Mouse (Mus musculus) limb, embryonic 13.5 days (tissue): ENCODE data around the gene Cryba4. TPM values are rescaled to one million over a fixed set of nuclear protein-coding genes. Genes with fewer than 3 reads are reported as not detected.

ENCODE experiments used
- ATAC-seq: fragments of 200-750 bp; cut with Nextera tagmentation; 2 replicates; pipeline ENCODE4 v1.8.0; 2017; ENCODE audit warnings: low read depth, moderate number of reproducible peaks, moderate TSS enrichment; ENCODE audit not compliant: low FRiP score
- H3K27ac ChIP-seq: fragments of 300-500 bp; sonication (generic); 2 replicates; pipeline ENCODE4 v1.5.1; 2015; ENCODE audit warnings: inconsistent platforms, mild to moderate bottlenecking, moderate library complexity
- H3K27me3 ChIP-seq: fragments of 300-500 bp; sonication (generic); 2 replicates; pipeline ENCODE4 v1.6.1; 2015; ENCODE audit warnings: mild to moderate bottlenecking, inconsistent platforms
- H3K36me3 ChIP-seq: fragments of 300-500 bp; sonication (generic); 2 replicates; pipeline ENCODE4 v1.6.1; 2015; ENCODE audit warnings: inconsistent platforms, mild to moderate bottlenecking, moderate library complexity
- H3K4me1 ChIP-seq: fragments of 300-500 bp; sonication (generic); 2 replicates; pipeline ENCODE4 v1.6.1; 2015; ENCODE audit warnings: inconsistent platforms
- H3K4me2 ChIP-seq: fragments of 300-500 bp; sonication (generic); replicated peaks from 2 replicates; pipeline ENCODE4 v1.6.1; 2015; ENCODE audit warnings: inconsistent platforms, mild to moderate bottlenecking, moderate library complexity
- H3K4me3 ChIP-seq: fragments of 300-500 bp; sonication (generic); 2 replicates; pipeline ENCODE4 v1.5.1; 2015; ENCODE audit warnings: moderate library complexity, mild to moderate bottlenecking, inconsistent platforms
- H3K9ac ChIP-seq: fragments of 300-500 bp; sonication (generic); 2 replicates; pipeline ENCODE4 v1.6.1; 2015; ENCODE audit warnings: mild to moderate bottlenecking, inconsistent platforms
- H3K9me3 ChIP-seq: fragments of 300-500 bp; sonication (generic); 2 replicates; pipeline ENCODE4 v1.6.1; 2016; ENCODE audit warnings: inconsistent platforms
- WGBS: fragments of 180-500 bp; shearing (Covaris S2); methylation state at CpG from one replicate; pipeline ENCODE4 v1.1.7; 2015; 5-methylcytosine and 5-hydroxymethylcytosine counted together
- polyA plus RNA-seq: library from polyadenylated mRNA; unstranded; fragments of >200 nt; fragmentation: Nextera tagmentation; extraction: Ambion mirVana; gene quantifications from 2 replicates; pipeline ENCODE4 v1.2.1, GENCODE M21; 2015

Cryba4 gene
- polyA plus RNA-seq, 1 experiment from 2014 or later: 1.1 TPM

DNA sequence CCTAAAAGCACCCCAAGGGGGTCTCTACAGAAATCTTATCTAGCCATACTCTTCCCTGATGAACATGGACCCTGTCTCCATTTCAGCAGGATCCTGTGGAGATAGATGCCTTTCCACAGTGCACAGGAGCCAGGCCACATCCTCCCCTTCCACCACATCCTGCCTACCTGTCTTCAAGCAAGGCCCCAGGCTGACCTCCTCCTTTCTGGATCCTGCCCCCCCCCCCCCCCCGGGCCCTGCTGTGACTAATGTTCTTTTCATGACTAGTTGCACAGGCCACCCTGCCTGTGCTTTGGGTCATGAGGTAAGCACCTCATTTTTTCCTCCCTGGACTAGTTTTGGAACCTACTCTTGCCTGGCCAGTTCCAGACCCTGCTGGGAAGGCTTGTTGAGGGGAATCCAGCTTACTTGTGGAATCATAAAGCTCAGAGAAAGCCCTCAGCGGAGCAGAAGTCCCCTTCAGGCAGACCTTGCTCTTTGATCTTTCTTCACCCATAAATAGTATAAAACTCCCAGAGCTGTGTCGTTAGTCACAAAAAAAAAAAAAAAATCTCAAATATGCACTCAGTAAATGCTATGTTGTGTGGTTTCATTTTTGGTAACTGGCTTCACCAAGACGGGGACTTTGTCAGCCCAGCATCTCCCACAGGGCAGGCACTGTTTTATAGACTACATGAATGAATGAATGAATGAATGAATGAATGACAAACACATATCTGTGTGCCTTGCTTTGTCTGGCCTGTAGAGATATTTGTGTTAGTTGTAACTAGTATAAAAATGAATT, 22.9 kb upstream of the Cryba4 start:
- H3K27me3 ChIP-seq: peaks cover 13% of the 10 kb centered on the region
- no peak overlapping the region for H3K27ac ChIP-seq
- 29% methylated on average over 4 of the region's 4 CpGs for WGBS
- no peaks in the 10 kb centered on the region for H3K36me3 ChIP-seq
- peaks cover 54% of the 10 kb centered on the region for H3K4me1 ChIP-seq
- no peak for ATAC-seq
- 0 out of 2 replicates have a peak overlapping the region, but pooled peaks have one; percentile 4 for H3K9ac ChIP-seq
- peak overlapping the region; percentile 72 for H3K4me2 ChIP-seq
- peak overlapping the region; percentile 73 for H3K4me3 ChIP-seq
- no peaks in the 10 kb centered on the region for H3K9me3 ChIP-seq

DNA sequence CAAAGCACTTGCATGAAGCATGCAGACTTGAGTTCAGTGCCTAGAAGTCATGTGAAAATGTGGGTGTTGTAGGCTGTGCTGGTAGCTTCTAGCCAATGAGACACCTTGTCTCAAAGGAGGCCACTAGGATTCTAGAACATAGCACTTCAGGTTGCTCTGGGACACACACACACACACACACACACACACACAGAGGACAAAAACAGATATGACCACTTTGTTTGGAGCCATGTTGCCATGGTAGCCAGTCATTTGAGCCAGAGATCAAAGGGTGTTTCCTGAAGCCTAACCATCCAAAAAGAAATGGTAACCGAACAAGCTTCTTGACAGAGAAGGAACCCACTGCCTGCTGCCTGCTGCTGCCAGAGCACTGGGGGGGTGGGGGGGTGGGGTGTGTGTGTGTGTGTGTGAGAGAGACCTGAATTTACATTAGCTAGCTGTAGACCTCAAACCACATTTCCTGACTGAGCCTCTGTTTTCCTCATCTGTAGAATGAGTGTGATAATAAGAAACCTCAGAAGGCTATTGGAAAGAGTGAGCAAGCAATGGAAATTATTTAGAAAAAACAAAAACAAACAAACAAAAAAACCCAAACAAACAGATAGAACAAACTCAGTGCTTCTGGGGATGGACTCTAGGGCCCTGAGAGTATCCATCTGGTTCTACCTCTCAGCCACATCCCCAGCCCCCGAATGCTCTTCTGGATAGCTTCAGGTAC, 21.6 kb upstream of the Cryba4 start:
- WGBS: 41% methylated on average over 2 of the region's 2 CpGs
- H3K27ac ChIP-seq: no peak overlapping the region
- no peak overlapping the region for H3K9ac ChIP-seq
- no peak overlapping the region for H3K4me3 ChIP-seq
- H3K9me3 ChIP-seq: no peaks in the 10 kb centered on the region
- H3K4me2 ChIP-seq: no peak overlapping the region
- peaks cover 41% of the 10 kb centered on the region for H3K4me1 ChIP-seq
- no peak for ATAC-seq
- no peaks in the 10 kb centered on the region for H3K36me3 ChIP-seq
- peaks cover 25% of the 10 kb centered on the region for H3K27me3 ChIP-seq

DNA sequence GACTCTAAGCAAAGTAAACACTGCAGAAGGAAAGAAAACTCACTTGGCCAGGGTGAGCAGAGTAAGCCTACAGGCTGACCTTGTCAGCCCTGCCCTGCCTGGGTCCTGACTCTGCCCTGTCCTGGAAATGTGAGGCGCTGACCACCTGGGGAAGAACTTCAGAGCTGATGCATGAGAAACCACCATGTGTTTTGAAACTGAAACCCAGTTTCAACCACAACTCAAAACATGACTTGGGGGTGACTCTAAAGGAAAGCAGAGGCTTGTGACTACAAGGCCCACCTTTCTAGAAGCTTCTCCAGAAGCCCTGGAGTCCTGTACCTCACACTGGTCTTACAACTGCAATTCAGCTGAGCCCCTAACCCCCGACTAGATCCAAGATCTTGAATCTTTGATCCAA, 20.6 kb upstream of the Cryba4 start:
- no peak overlapping the region for H3K4me3 ChIP-seq
- no peaks in the 10 kb centered on the region for H3K9me3 ChIP-seq
- H3K27me3 ChIP-seq: peaks cover 34% of the 10 kb centered on the region
- no peak overlapping the region for H3K4me2 ChIP-seq
- H3K36me3 ChIP-seq: no peaks in the 10 kb centered on the region
- WGBS: 71% methylated on average over 2 of the region's 2 CpGs
- no peak for ATAC-seq
- no peak overlapping the region for H3K9ac ChIP-seq
- no peak overlapping the region for H3K27ac ChIP-seq
- peaks cover 31% of the 10 kb centered on the region for H3K4me1 ChIP-seq

DNA sequence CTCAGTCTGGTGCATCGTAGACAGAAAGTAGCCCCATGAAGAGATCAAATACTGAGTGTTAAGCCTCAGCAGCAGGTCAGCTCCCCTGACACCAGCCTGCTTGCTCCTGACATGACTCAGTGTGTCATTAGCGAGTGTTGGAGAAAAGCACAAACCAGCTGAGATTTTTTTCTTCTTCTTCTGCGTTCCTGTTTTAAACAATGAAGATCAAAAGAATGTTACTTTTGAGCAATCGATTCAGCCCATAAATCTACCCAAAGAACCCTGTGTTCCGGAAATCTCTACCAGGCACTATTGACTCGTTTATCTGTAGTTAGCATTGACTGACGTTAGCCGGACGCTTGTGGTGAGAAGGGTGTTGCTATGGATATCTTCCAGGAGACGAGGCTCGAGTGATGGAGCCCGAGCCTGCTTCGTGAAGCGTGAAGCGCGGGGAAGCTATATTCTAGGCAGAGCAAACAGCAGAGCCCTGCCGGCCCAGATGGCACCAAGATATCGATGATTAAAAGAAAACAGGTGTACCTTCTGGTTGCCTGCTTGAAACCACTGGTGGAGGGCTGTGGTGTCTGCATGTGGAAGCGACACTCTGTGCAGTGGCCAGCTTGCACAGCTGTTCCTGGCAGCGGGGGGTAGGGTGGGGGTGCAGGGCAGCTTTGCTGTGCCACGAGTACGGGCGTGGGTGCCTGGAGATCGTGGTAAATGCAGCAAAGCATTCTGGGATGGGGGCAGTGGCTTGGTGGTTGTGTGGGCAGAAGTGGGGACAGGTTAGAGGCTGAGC, 18.6 kb upstream of the Cryba4 start:
- Histone ChIP-seq H3K36me3 (no peaks in the 10 kb centered on the region), H3K27me3 (peaks cover 54% of the 10 kb centered on the region), H3K27ac (no peak overlapping the region), H3K4me2 (no peak overlapping the region), H3K4me3 (no peak overlapping the region), H3K4me1 (peaks cover 22% of the 10 kb centered on the region), H3K9me3 (no peaks in the 10 kb centered on the region), H3K9ac (no peak overlapping the region)
- no peak for ATAC-seq
- 42% methylated on average over 24 of the region's 24 CpGs for WGBS

DNA sequence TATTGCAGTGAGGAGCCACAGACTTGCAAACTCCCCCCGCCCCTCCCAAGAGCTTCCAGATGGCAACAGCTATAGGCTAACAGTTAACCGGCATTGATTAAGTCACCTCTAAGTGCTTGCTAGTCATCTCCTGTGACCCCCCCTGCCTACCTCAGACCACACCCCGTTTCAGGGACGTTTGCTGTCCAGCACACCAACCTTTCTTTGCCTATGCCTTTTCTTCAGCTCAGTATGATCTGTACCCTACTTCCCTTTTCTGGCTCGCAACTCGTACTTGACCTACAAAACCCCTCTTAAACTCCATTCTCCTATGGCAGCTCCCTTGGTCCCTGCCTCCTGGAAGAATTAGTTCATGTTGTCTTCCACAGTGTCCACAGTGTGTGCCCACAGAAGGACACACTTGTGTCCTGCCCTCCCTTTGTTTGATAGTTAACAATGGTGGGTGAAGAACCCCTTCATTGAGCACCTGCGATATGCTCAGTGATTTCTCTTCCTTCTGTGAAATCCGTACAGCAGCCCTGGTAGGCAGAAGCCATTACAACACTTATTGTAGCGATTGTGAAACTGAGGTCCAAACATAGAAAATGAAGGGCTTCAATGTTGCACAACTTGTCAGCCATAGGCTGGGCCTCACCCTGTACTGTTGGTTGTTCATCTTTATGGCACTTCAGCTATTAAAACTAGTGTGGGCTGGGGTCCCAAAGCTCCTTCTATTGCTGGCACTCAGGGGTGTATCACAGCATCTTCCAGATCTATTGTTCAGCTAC, 13.9 kb upstream of the Cryba4 start:
- Histone ChIP-seq H3K4me3 (no peak overlapping the region), H3K27ac (no peak overlapping the region), H3K36me3 (no peaks in the 10 kb centered on the region), H3K9ac (no peak overlapping the region), H3K4me1 (peaks cover 14% of the 10 kb centered on the region; the same call in 1 of the 2 replicates), H3K27me3 (peaks cover 51% of the 10 kb centered on the region), H3K4me2 (peak overlapping the region; percentile 51), H3K9me3 (no peaks in the 10 kb centered on the region)
- WGBS: 56% methylated on average over 9 of the region's 9 CpGs
- ATAC-seq: no peak

DNA sequence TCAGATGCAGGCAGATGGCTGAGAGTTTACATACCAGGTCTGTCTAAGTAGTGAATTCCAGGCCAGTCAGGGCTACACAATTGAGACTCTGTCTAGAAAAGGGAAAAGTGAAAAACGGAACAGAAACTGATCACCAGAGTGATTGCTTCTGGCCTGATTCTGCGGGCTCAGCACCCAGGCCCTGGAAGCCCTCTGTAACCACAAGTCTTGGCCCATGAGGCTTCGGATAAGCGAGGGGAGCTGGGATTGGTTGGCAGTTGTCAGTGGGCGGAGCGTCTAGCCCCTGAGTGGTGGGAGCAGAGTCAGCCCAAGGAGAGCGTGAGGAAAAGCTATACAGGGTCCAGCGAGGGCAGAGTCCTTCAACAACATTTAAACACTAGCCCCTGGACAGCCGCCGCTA, 13.2 kb upstream of the Cryba4 start:
- no peak for ATAC-seq
- H3K36me3 ChIP-seq: no peaks in the 10 kb centered on the region

DNA sequence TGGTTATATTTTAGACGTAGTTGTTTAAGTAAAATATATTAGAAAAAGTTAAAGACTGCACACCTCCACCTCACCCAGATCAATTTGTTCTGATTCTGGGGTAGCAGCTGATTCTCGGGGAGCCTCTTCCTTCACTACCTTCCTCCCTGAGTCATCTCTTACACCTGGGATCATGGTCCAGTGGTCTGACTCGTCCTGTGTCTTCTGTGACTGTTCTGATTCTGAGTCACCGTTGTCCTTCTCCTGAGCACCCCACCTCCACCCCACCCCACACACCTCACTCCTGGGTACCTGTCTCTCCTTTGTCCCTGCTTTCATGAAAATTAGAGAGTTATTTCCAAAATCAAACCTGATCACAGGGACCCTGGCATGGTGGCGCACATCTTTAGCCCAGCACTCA, 12.8 kb upstream of the Cryba4 start:
- no peak overlapping the region for H3K9ac ChIP-seq
- H3K27me3 ChIP-seq: peaks cover 46% of the 10 kb centered on the region
- no peak overlapping the region for H3K4me2 ChIP-seq

More for the DNA sequence above, 13.2 kb upstream of the Cryba4 start:
- Histone ChIP-seq H3K27ac (no peak overlapping the region), H3K4me3 (no peak overlapping the region), H3K4me1 (0 out of 2 replicates have a peak, but pooled peaks cover 7% of the 10 kb centered on the region), H3K9ac (no peak overlapping the region), H3K9me3 (no peaks in the 10 kb centered on the region), H3K4me2 (peak overlapping the region; percentile 51), H3K27me3 (peaks cover 47% of the 10 kb centered on the region)
- 7% methylated on average over 10 of the region's 10 CpGs for WGBS

DNA sequence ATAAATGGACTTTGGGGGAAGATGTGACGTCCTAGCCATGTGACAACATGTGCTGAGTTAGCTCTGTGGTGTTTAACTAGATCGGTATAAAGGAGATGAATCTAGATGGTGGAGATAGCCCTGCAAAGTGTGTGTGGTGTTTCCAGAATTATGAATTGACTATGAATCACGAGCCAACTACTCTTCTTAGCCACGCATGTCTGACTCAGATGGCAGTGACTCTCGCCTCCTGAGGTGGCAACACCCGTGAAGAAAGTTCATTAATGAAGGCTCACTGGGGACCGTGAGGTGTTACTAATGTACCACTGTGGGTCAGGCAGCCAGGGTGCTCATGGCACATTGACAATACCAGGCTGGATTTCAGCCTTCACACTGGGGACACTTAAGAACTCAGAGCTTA, 11.8 kb upstream of the Cryba4 start:
- Histone ChIP-seq H3K9me3 (no peaks in the 10 kb centered on the region), H3K4me2 (no peak overlapping the region), H3K27me3 (peaks cover 44% of the 10 kb centered on the region), H3K4me1 (0 out of 2 replicates have a peak, but pooled peaks cover 6% of the 10 kb centered on the region), H3K4me3 (no peak overlapping the region), H3K27ac (no peak overlapping the region), H3K9ac (no peak overlapping the region), H3K36me3 (no peaks in the 10 kb centered on the region)
- ATAC-seq: no peak
- WGBS: 85% methylated on average over 7 of the region's 7 CpGs

More for the DNA sequence above, 12.8 kb upstream of the Cryba4 start:
- Histone ChIP-seq H3K36me3 (no peaks in the 10 kb centered on the region), H3K27ac (no peak overlapping the region), H3K9me3 (no peaks in the 10 kb centered on the region), H3K4me3 (no peak overlapping the region), H3K4me1 (0 out of 2 replicates have a peak, but pooled peaks cover 6% of the 10 kb centered on the region)
- WGBS: 75% methylated on average over 5 of the region's 5 CpGs
- no peak for ATAC-seq

DNA sequence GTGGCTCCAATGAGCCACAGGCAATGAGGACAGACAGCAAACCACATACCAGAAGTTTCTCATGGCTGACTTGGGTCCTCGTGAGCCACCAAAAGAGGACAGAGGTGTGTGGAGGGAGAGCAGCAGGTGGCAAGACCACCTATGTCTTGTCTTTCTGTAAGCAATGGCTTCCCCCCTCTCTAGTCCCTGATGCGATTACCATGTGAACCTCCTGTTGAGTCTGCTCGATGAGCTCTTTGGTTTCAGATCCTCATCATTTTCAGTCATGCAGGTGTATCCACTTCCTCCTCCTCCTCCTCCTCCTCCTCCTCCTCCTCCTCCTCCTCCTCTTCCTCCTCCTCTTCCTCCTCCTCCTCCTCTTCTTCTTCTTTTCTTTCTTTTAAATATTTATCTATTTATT, 8.5 kb upstream of the Cryba4 start:
- WGBS: 86% methylated on average over 3 of the region's 3 CpGs
- H3K9me3 ChIP-seq: no peaks in the 10 kb centered on the region
- H3K27ac ChIP-seq: no peak overlapping the region
- no peaks in the 10 kb centered on the region for H3K36me3 ChIP-seq
- H3K4me1 ChIP-seq: peaks cover 16% of the 10 kb centered on the region
- H3K4me3 ChIP-seq: no peak overlapping the region
- no peak overlapping the region for H3K4me2 ChIP-seq
- H3K27me3 ChIP-seq: peaks cover 19% of the 10 kb centered on the region; the same call in 1 of the 2 replicates
- ATAC-seq: no peak
- H3K9ac ChIP-seq: no peak overlapping the region

DNA sequence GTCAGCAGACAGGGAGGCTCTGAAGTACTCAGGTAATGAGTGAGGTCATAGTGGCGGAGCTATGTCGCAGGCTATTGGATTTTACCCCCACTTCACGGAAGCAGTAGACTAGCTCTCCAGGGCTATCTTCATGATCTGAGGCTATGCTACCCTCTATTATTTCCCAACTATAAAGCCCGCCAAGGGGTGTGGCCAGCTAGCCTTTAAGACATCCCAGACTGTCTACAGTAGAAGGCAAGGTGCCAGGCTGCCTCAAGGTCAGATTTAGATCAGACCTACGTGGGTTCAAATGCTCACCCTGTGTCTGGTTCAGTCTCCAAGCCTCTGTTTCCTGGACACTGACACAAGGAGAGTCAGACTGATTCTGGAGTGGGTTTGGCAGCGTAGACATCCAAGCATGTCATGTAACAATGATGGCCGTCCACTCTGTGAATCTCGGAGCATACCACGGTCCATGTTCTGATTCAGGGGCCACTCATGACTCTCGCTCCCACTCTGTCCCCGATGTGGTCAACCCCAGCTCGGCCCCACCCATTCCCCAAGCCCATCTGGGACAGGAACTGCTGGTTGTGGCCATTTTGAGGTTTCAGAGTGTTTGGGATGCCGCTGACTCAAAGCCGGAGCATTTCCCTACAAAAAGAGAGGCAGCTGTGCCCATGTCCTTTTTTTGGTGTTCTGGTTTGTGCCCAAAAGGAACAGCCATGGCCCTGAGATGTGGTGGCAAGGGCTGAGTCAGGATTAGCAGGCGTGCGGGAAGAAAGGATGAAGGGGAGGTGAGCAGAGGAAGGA, 7.7 kb upstream of the Cryba4 start:
- Histone ChIP-seq H3K4me2 (no peak overlapping the region), H3K4me1 (peaks cover 21% of the 10 kb centered on the region), H3K36me3 (no peaks in the 10 kb centered on the region), H3K9ac (no peak overlapping the region), H3K4me3 (no peak overlapping the region), H3K9me3 (no peaks in the 10 kb centered on the region), H3K27me3 (peaks cover 17% of the 10 kb centered on the region; the same call in 1 of the 2 replicates), H3K27ac (no peak overlapping the region)
- 82% methylated on average over 16 of the region's 16 CpGs for WGBS
- ATAC-seq: no peak

DNA sequence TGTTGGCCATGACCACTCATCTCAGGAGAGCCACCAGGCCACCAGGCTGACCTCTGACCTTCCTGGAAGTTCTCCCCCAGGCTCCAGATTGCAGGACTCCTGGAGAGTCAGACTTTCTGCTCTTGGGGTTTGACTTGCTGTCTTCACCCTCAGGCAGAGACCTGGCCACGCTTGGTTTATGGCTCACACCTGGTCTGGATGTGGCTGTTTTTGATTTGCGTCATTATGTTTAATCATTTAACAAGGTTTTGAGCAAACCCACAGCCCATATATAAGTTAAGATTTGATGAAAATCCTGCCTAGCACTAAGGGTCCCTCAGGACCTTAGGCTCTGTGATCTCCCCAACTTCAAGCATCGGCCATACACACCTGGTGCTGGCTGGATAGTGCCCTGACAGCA, 5.6 kb upstream of the Cryba4 start:
- no peak overlapping the region for H3K4me3 ChIP-seq
- WGBS: 25% methylated on average over 3 of the region's 3 CpGs
- no peaks in the 10 kb centered on the region for H3K9me3 ChIP-seq
- H3K4me1 ChIP-seq: peaks cover 31% of the 10 kb centered on the region
- H3K9ac ChIP-seq: no peak overlapping the region
- no peak for ATAC-seq
- peaks cover 20% of the 10 kb centered on the region; the same call in 1 of the 2 replicates for H3K27me3 ChIP-seq
- no peak overlapping the region for H3K4me2 ChIP-seq
- H3K36me3 ChIP-seq: no peaks in the 10 kb centered on the region
- no peak overlapping the region for H3K27ac ChIP-seq
